In genomic region chr11:26200970-26201777, GRCm38 (mm10) we compare ENCODE assay signal across 9 mouse cellular contexts. TPM values are rescaled to one million over a fixed set of nuclear protein-coding genes. Genes with fewer than 3 reads are reported as not detected.
DNase-seq lines count a peak whose midpoint lies in the region; ATAC-seq and TF ChIP-seq lines count a peak whose summit lies in the region.
"Had no signal": no experiment of that assay in that cellular context is flagged by ENCODE, and none has a peak within 500 bp of the region (broad histone marks: within the 10 kb centered on the region; RNA-seq: fewer than 3 reads in every experiment).

No protein-coding gene starts in this region.

- H3K4me1 ChIP-seq in kidney, embryonic 15.5 days: no peaks in the 10 kb centered on the region
- H3K4me1 ChIP-seq in lung, adult 2 months (ENCODE audit: control insufficient read depth, insufficient read depth, low read length): no peaks in the 10 kb centered on the region
- no peaks in the 10 kb centered on the region for H3K4me1 ChIP-seq in neural tube, embryonic 15.5 days
- H3K4me1 ChIP-seq: heart, embryonic 13.5 days had no signal

- no peaks in the 10 kb centered on the region for H3K36me3 ChIP-seq in kidney, embryonic 15.5 days
- H3K36me3 ChIP-seq in neural tube, embryonic 15.5 days: no peaks in the 10 kb centered on the region
- H3K36me3 ChIP-seq: heart, embryonic 13.5 days had no signal

- no peaks in the 10 kb centered on the region for H3K9me3 ChIP-seq in kidney, embryonic 15.5 days (replicated peaks)
- H3K9me3 ChIP-seq in neural tube, embryonic 15.5 days (replicated peaks): no peaks in the 10 kb centered on the region
- H3K9me3 ChIP-seq: heart, embryonic 13.5 days had no signal

- DNase-seq in CD4-positive, CD25-positive, alpha-beta regulatory T cell, adult 2 months (ENCODE audit: low read depth, low spot score): peak; percentile 66
- peak; percentile 38 for DNase-seq in WW6 (ENCODE audit: low read depth, low spot score)
- DNase-seq in cerebellum, postnatal 36 days: peak; percentile 57 to 66
- peak; percentile 35 to 65 for DNase-seq in frontal cortex, postnatal 36 days (ENCODE audit: low spot score in 2 of 2)
- DNase-seq in lung, adult 2 months: peak; percentile 27
- DNase-seq in thymus, postnatal 4 days: peak; percentile 74

- no peak overlapping the region for H3K27ac ChIP-seq in kidney, embryonic 15.5 days
- no peak overlapping the region for H3K27ac ChIP-seq in neural tube, embryonic 15.5 days (replicated peaks)
- H3K27ac ChIP-seq: heart, embryonic 13.5 days had no signal

- no peak overlapping the region for H3K4me3 ChIP-seq in kidney, embryonic 15.5 days (replicated peaks)
- no peak overlapping the region for H3K4me3 ChIP-seq in lung, adult 2 months (replicated peaks; ENCODE audit: extremely low read depth, low read depth, low read length)
- H3K4me3 ChIP-seq in neural tube, embryonic 15.5 days (replicated peaks): no peak overlapping the region
- H3K4me3 ChIP-seq: heart, embryonic 13.5 days had no signal

- H3K9ac ChIP-seq in kidney, embryonic 15.5 days: no peak overlapping the region
- H3K9ac ChIP-seq in neural tube, embryonic 15.5 days (replicated peaks): no peak overlapping the region
- H3K9ac ChIP-seq: heart, embryonic 13.5 days had no signal

- no peak for TF ChIP-seq POLR2A in lung, adult 2 months (IDR thresholded peaks at IDR 0.05; ENCODE audit: borderline replicate concordance, extremely low read depth, low read depth, low read length)

- H3K27me3 ChIP-seq in kidney, embryonic 15.5 days: no peaks in the 10 kb centered on the region
- no peaks in the 10 kb centered on the region for H3K27me3 ChIP-seq in neural tube, embryonic 15.5 days (replicated peaks)
- H3K27me3 ChIP-seq: heart, embryonic 13.5 days had no signal

- H3K4me2 ChIP-seq in kidney, embryonic 15.5 days: no peak overlapping the region
- H3K4me2 ChIP-seq in neural tube, embryonic 15.5 days: no peak overlapping the region
- H3K4me2 ChIP-seq: heart, embryonic 13.5 days had no signal

- 53% methylated on average over 4 of the region's 4 CpGs for WGBS in kidney, embryonic 15.5 days
- 40% methylated on average over 4 of the region's 4 CpGs for WGBS in lung, adult 2 months
- WGBS in neural tube, embryonic 15.5 days: 63% methylated on average over 4 of the region's 4 CpGs

- peak; percentile 70 for ATAC-seq in kidney, embryonic 15.5 days (replicated peaks; ENCODE audit: low FRiP score)
- 0 out of 2 replicates have a peak, but pooled peaks have one; percentile 31 for ATAC-seq in neural tube, embryonic 15.5 days (ENCODE audit: low FRiP score)

- TF ChIP-seq CTCF in lung, adult 2 months (IDR thresholded peaks at IDR 0.05; ENCODE audit: insufficient read depth, low read length): peak; percentile 86

RNA-seq across cellular contexts. Expression of gene 5730522E02Rik, which starts 9.4 kb away (rescaled TPM):
- 3.0 and 3.5 TPM in 2 replicates for polyA plus RNA-seq in kidney, embryonic 15.5 days (2015; fragmentation: Nextera tagmentation; extraction: Ambion mirVana)
- 0.28 TPM in 1 of 2 replicates, not detected in the other for polyA plus RNA-seq in lung, adult 2 months (2012; rRNA removed)
- 9.5 and 15.0 TPM in 2 replicates for polyA plus RNA-seq in neural tube, embryonic 15.5 days (2015; fragmentation: Nextera tagmentation; extraction: Ambion mirVana)
